Mouse (Mus musculus): ENCODE results near the gene Kcnk13. TPM values are rescaled to one million over a fixed set of nuclear protein-coding genes. Genes with fewer than 3 reads are reported as not detected.

The Kcnk13 gene
- total and polyA plus RNA-seq, 3 experiments, result 0.13 TPM; not detected in 2

DNA sequence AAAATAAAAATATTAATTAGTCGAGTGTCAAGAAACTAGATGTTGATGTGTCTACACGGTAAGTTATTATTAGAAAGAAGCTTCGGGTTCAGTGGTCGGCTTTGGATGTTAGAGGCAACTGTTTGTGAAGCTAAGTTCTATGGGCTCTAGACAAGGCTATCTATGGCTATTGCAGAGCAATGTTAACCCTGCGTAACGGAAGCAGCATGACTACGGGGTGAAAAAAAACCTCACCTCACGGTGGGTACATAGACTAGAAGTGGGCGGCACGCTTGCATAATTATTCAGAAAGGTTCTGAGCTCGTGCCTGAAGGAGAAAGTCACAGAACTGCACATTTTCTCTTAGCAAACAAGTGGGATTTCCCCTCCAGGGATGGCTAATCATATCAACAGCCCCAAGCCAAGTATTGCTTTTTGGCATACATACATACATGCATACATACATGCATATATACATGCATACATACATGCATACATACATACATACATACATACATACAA is 28.1 kb downstream of the Kcnk13 start:
- Histone ChIP-seq H3K9me3 (replicated peaks; ENCODE audit: low read length) (peaks cover 4% of the 10 kb centered on the region), H3K4me3 (replicated peaks in 1 of 3; ENCODE audit: low read depth in 2 of 3, low read length in 2 of 3, poor library complexity in 1 of 3) (no peak overlapping the region), H3K4me1 (ENCODE audit: control insufficient read depth in 1 of 2, insufficient read depth in 2 of 2) (peaks cover 7 to 24% of the 10 kb centered on the region in 2 experiments), H3K4me2 (ENCODE audit: insufficient read depth, low read depth, poor library complexity, severe bottlenecking) (peak overlapping the region; percentile 63; the same call in 1 of the 2 replicates), H3K36me3 (replicated peaks in 1 of 2; ENCODE audit: control insufficient read depth in 1 of 2, insufficient read depth in 1 of 2, low read length in 1 of 2) (no peaks in the 10 kb centered on the region), H3K9ac (ENCODE audit: insufficient read depth, low read depth) (no peak overlapping the region), H3K27ac (ENCODE audit: insufficient read depth, low read depth) (no peak overlapping the region), H3K27me3 (replicated peaks) (no peaks in the 10 kb centered on the region), H3K79me2 (replicated peaks; ENCODE audit: control insufficient read depth, extremely low read depth, insufficient read depth, poor library complexity, severe bottlenecking) (no peaks in the 10 kb centered on the region)
- in situ Hi-C loops (cut with MboI; ENCODE audit: low pct_ligation_motif_present, low pct_unique_long_range_greater_than_20kb, low sequenced_read_pairs) (no loop called here), dilution Hi-C loops (cut with MboI; ENCODE audit: extremely low pct_ligation_motif_present, extremely low pct_unique_long_range_greater_than_20kb, low sequenced_read_pairs) (no loop called here)
- no peak; the same call in 1 of the 2 replicates for TF ChIP-seq MEF2A (IDR thresholded peaks at IDR 0.05; ENCODE audit: borderline replicate concordance, low read depth, low read length)
- no peak for TF ChIP-seq POLR2A (IDR thresholded peaks at IDR 0.05; ENCODE audit: low read depth, low read length)
- TF ChIP-seq ZKSCAN1 (IDR thresholded peaks at IDR 0.05; ENCODE audit: borderline replicate concordance, low read depth, low read length), result no peak
- no peak for TF ChIP-seq PAX5 (IDR thresholded peaks at IDR 0.05; ENCODE audit: low read length)
- TF ChIP-seq KAT2A (IDR thresholded peaks at IDR 0.05; ENCODE audit: insufficient replicate concordance, low read length), result no peak
- TF ChIP-seq ETS1 (conservative IDR thresholded peaks at IDR 0.05; ENCODE audit: low read depth, low read length), result peak; percentile 56; the same call in 1 of the 2 replicates
- peak; percentile 73 for TF ChIP-seq ZNF384 (IDR thresholded peaks at IDR 0.05; ENCODE audit: low read depth, low read length)
- TF ChIP-seq BHLHE40 (IDR thresholded peaks at IDR 0.05; ENCODE audit: low read depth, low read length), result peak; percentile 97
- no peak for TF ChIP-seq ZMIZ1 (IDR thresholded peaks at IDR 0.05; ENCODE audit: low read depth, low read length)
- no peak for TF ChIP-seq NRF1 (IDR thresholded peaks at IDR 0.05; ENCODE audit: low read depth, low read length)
- TF ChIP-seq ZC3H11A (IDR thresholded peaks at IDR 0.05; ENCODE audit: low read depth, low read length), result no peak
- no peak for TF ChIP-seq TBP (conservative IDR thresholded peaks at IDR 0.05; ENCODE audit: low read depth, low read length)
- TF ChIP-seq IRF4 (IDR thresholded peaks at IDR 0.05; ENCODE audit: low read depth, low read length), result peak; percentile 16; the same call in 1 of the 2 replicates
- no peak for TF ChIP-seq NELFE (IDR thresholded peaks at IDR 0.05; ENCODE audit: low read depth, low read length)
- TF ChIP-seq CTCF (conservative IDR thresholded peaks at IDR 0.05 in 1 of 2, IDR thresholded peaks at IDR 0.05 in 1 of 2; ENCODE audit: low read depth in 2 of 2, low read length in 2 of 2), result no peak
- no peak for TF ChIP-seq USF2 (conservative IDR thresholded peaks at IDR 0.05; ENCODE audit: low read depth, low read length)
- TF ChIP-seq MAZ (IDR thresholded peaks at IDR 0.05; ENCODE audit: low read depth, low read length), result no peak
- no peak for TF ChIP-seq TCF12 (IDR thresholded peaks at IDR 0.05; ENCODE audit: low read depth, low read length)
- peak; percentile 23 for DNase-seq (ENCODE audit: extremely low read depth)

GRCm38 (mm10) chr12:99993146-99993890 is 29.0 kb downstream of the Kcnk13 start:
- Histone ChIP-seq H3K9me3 (replicated peaks; ENCODE audit: low read length) (peaks cover 4% of the 10 kb centered on the region), H3K4me1 (ENCODE audit: control insufficient read depth in 1 of 2, insufficient read depth in 2 of 2) (peaks cover 7 to 21% of the 10 kb centered on the region in 2 experiments), H3K9ac (ENCODE audit: insufficient read depth, low read depth) (no peak overlapping the region), H3K79me2 (replicated peaks; ENCODE audit: control insufficient read depth, extremely low read depth, insufficient read depth, poor library complexity, severe bottlenecking) (no peaks in the 10 kb centered on the region), H3K27me3 (replicated peaks) (no peaks in the 10 kb centered on the region), H3K4me2 (ENCODE audit: insufficient read depth, low read depth, poor library complexity, severe bottlenecking) (no peak overlapping the region), H3K36me3 (replicated peaks in 1 of 2; ENCODE audit: control insufficient read depth in 1 of 2, insufficient read depth in 1 of 2, low read length in 1 of 2) (no peaks in the 10 kb centered on the region), H3K4me3 (replicated peaks in 1 of 3; ENCODE audit: low read depth in 2 of 3, low read length in 2 of 3, poor library complexity in 1 of 3) (no peak overlapping the region), H3K27ac (ENCODE audit: insufficient read depth, low read depth) (no peak overlapping the region)
- in situ Hi-C loops (cut with MboI; ENCODE audit: low pct_ligation_motif_present, low pct_unique_long_range_greater_than_20kb, low sequenced_read_pairs) (no loop called here), dilution Hi-C loops (cut with MboI; ENCODE audit: extremely low pct_ligation_motif_present, extremely low pct_unique_long_range_greater_than_20kb, low sequenced_read_pairs) (no loop called here)
- no peak for TF ChIP-seq ZMIZ1 (IDR thresholded peaks at IDR 0.05; ENCODE audit: low read depth, low read length)
- no peak for TF ChIP-seq UBTF (IDR thresholded peaks at IDR 0.05; ENCODE audit: low read depth, low read length)
- no peak for TF ChIP-seq MAX (IDR thresholded peaks at IDR 0.05; ENCODE audit: low read length)
- TF ChIP-seq SIN3A (IDR thresholded peaks at IDR 0.05; ENCODE audit: low read length), result no peak
- no peak for TF ChIP-seq MAZ (IDR thresholded peaks at IDR 0.05; ENCODE audit: low read depth, low read length)
- TF ChIP-seq CTCF (conservative IDR thresholded peaks at IDR 0.05 in 1 of 2, IDR thresholded peaks at IDR 0.05 in 1 of 2; ENCODE audit: low read depth in 2 of 2, low read length in 2 of 2), result no peak
- TF ChIP-seq IRF4 (IDR thresholded peaks at IDR 0.05; ENCODE audit: low read depth, low read length), result no peak
- TF ChIP-seq POLR2A (IDR thresholded peaks at IDR 0.05; ENCODE audit: low read depth, low read length), result no peak
- no peak for TF ChIP-seq JUND (conservative IDR thresholded peaks at IDR 0.05; ENCODE audit: low read depth, low read length)
- no peak for TF ChIP-seq PAX5 (IDR thresholded peaks at IDR 0.05; ENCODE audit: low read length)
- no peak for TF ChIP-seq RCOR1 (conservative IDR thresholded peaks at IDR 0.05; ENCODE audit: low read depth, low read length)
- TF ChIP-seq BHLHE40 (IDR thresholded peaks at IDR 0.05; ENCODE audit: low read depth, low read length), result no peak
- no peak for TF ChIP-seq MYC (IDR thresholded peaks at IDR 0.05; ENCODE audit: low read depth, low read length)
- TF ChIP-seq ZC3H11A (IDR thresholded peaks at IDR 0.05; ENCODE audit: low read depth, low read length), result no peak
- TF ChIP-seq MXI1 (IDR thresholded peaks at IDR 0.05; ENCODE audit: low read depth, low read length), result no peak
- DNase-seq (ENCODE audit: extremely low read depth), result no peak

Data from CH12.LX (cell line).